Mouse (Mus musculus) MEL (cell line): ENCODE data around the gene Nsun6.

Experiments
- MAX ChIP-seq: IDR thresholded peaks from 2 replicates; pipeline ENCODE4 v1.6.1; 2011; ENCODE audit warnings: low read length, improper control_type of control experiment
- POLR2A ChIP-seq, 2 experiments: IDR thresholded peaks; 2 replicates each; pipeline ENCODE4 v1.6.1; 2011 to 2012; ENCODE audit warnings: low read length in 2 of 2, mild to moderate bottlenecking in 2 of 2, control low read depth in 1 of 2, improper control_type of control experiment in 1 of 2, low read depth in 1 of 2, moderate library complexity in 1 of 2; ENCODE audit not compliant: control insufficient read depth in 1 of 2, insufficient read depth in 1 of 2, poor library complexity in 1 of 2

GRCm38 (mm10) chr2:15007531-15007930, 47.3 kb downstream of the Nsun6 start:
- TF ChIP-seq POLR2A (IDR thresholded peaks at IDR 0.05; ENCODE audit: control insufficient read depth in 1 of 2, insufficient read depth in 1 of 2, low read depth in 1 of 2, low read length in 2 of 2, poor library complexity in 1 of 2) = no peak
- no peak for TF ChIP-seq MAX
